In genomic region chr10:68370986-68371385, GRCm38 (mm10) we compare ENCODE assay signal across 23 mouse cellular contexts.
DNase-seq lines count a peak whose midpoint lies in the region; ATAC-seq and TF ChIP-seq lines count a peak whose summit lies in the region.
"Had no signal": no experiment of that assay in that cellular context is flagged by ENCODE, and none has a peak within 500 bp of the region (broad histone marks: within the 10 kb centered on the region; RNA-seq: fewer than 3 reads in every experiment).

No protein-coding gene starts in this region.

- H3K9me3 ChIP-seq in CH12.LX (replicated peaks; ENCODE audit: low read length) = peaks cover 22% of the 10 kb centered on the region
- no peaks in the 10 kb centered on the region for H3K9me3 ChIP-seq in intestine, postnatal 0 days (ENCODE audit: control insufficient read depth)
- H3K9me3 ChIP-seq: forebrain, embryonic 10.5 days; forebrain, embryonic 13.5 days had no signal

- no peak overlapping the region for H3K4me3 ChIP-seq in CH12.LX (replicated peaks in 1 of 3; ENCODE audit: low read depth in 2 of 3, low read length in 2 of 3, poor library complexity in 1 of 3)
- H3K4me3 ChIP-seq in intestine, postnatal 0 days (ENCODE audit: low read depth, low read length) = no peak overlapping the region
- H3K4me3 ChIP-seq: forebrain, embryonic 10.5 days; forebrain, embryonic 13.5 days had no signal

- TF ChIP-seq RAD21 in CH12.LX (IDR thresholded peaks at IDR 0.05; ENCODE audit: low read depth, low read length) = no peak

- peak overlapping the region; percentile 81; the same call in 1 of the 2 replicates for H3K4me2 ChIP-seq in CH12.LX (ENCODE audit: insufficient read depth, low read depth, poor library complexity, severe bottlenecking)
- no peak overlapping the region for H3K4me2 ChIP-seq in intestine, postnatal 0 days (replicated peaks; ENCODE audit: low read depth)
- H3K4me2 ChIP-seq: forebrain, embryonic 13.5 days; heart, embryonic 11.5 days; hindbrain, embryonic 14.5 days had no signal

- peak; percentile 65 for TF ChIP-seq EP300 in CH12.LX (IDR thresholded peaks at IDR 0.05; ENCODE audit: low read length)

- H3K36me3 ChIP-seq in CH12.LX (replicated peaks in 1 of 2; ENCODE audit: control insufficient read depth in 1 of 2, insufficient read depth in 1 of 2, low read length in 1 of 2) = peaks cover 0 to 2% of the 10 kb centered on the region in 2 experiments
- H3K36me3 ChIP-seq in intestine, postnatal 0 days (ENCODE audit: control insufficient read depth, insufficient read depth) = no peaks in the 10 kb centered on the region
- H3K36me3 ChIP-seq: forebrain, embryonic 10.5 days; G1E had no signal

- 87% methylated on average over 8 of the region's 8 CpGs for WGBS in intestine, postnatal 0 days

- H3K27ac ChIP-seq in CH12.LX (ENCODE audit: insufficient read depth, low read depth) = peak overlapping the region; percentile 65
- H3K27ac ChIP-seq in intestine, postnatal 0 days (ENCODE audit: low read depth, low read length) = no peak overlapping the region
- H3K27ac ChIP-seq: forebrain, embryonic 10.5 days; forebrain, embryonic 13.5 days; hindbrain, embryonic 14.5 days; hindbrain, postnatal 0 days had no signal

- peaks cover 19 to 39% of the 10 kb centered on the region in 2 experiments; a peak in 3 of 4 replicates for H3K4me1 ChIP-seq in CH12.LX (ENCODE audit: control insufficient read depth in 1 of 2, insufficient read depth in 2 of 2)
- no peaks in the 10 kb centered on the region for H3K4me1 ChIP-seq in intestine, postnatal 0 days (replicated peaks; ENCODE audit: control insufficient read depth, insufficient read depth, low read length)
- H3K4me1 ChIP-seq: forebrain, embryonic 10.5 days; forebrain, embryonic 13.5 days had no signal

- peak; percentile 2 for DNase-seq in spleen, adult 12 weeks (ENCODE audit: low spot score)
- DNase-seq in spleen, postnatal 4 days (ENCODE audit: low spot score in 2 of 2) = no peak
- DNase-seq in A20 (ENCODE audit: low read depth, low spot score) (peak; percentile 40), CH12.LX (ENCODE audit: extremely low read depth) (peak; percentile 62)
- no peak for DNase-seq in ovary, adult 18-20 months (ENCODE audit: low spot score)
- DNase-seq: adrenal gland, postnatal 10 days; adrenal gland, postnatal 36 days; cerebellum, adult 18-20 months; cerebellum, adult 9-10 months; cerebellum, postnatal 14 days; gastrocnemius, postnatal 10 days; gastrocnemius, postnatal 36 days; heart, postnatal 36 days had no signal

- no peak for TF ChIP-seq POLR2A in CH12.LX (IDR thresholded peaks at IDR 0.05; ENCODE audit: low read depth, low read length)

- in situ Hi-C loops in CH12.LX (cut with MboI; ENCODE audit: low pct_ligation_motif_present, low pct_unique_long_range_greater_than_20kb, low sequenced_read_pairs) = no loop called here

- H3K79me2 ChIP-seq in CH12.LX (replicated peaks; ENCODE audit: control insufficient read depth, extremely low read depth, insufficient read depth, poor library complexity, severe bottlenecking) = no peaks in the 10 kb centered on the region

- H3K27me3 ChIP-seq in CH12.LX (replicated peaks) = no peaks in the 10 kb centered on the region
- H3K27me3 ChIP-seq in intestine, postnatal 0 days (replicated peaks; ENCODE audit: control insufficient read depth, insufficient read depth, low read length) = no peaks in the 10 kb centered on the region
- H3K27me3 ChIP-seq: forebrain, embryonic 13.5 days; Patski had no signal

- no peak for TF ChIP-seq CTCF in CH12.LX (conservative IDR thresholded peaks at IDR 0.05 in 1 of 2, IDR thresholded peaks at IDR 0.05 in 1 of 2; ENCODE audit: low read depth in 2 of 2, low read length in 2 of 2)
- TF ChIP-seq CTCF in intestine, postnatal 0 days (IDR thresholded peaks at IDR 0.05; ENCODE audit: low read depth) = no peak

- 0 out of 2 replicates have a peak overlapping the region, but pooled peaks have one; percentile 17 for H3K9ac ChIP-seq in CH12.LX (ENCODE audit: insufficient read depth, low read depth)
- H3K9ac ChIP-seq in intestine, postnatal 0 days (ENCODE audit: low read depth, low read length) = no peak overlapping the region
- H3K9ac ChIP-seq: forebrain, embryonic 13.5 days; hindbrain, embryonic 14.5 days had no signal

- dilution Hi-C loops in CH12.LX (cut with MboI; ENCODE audit: extremely low pct_ligation_motif_present, extremely low pct_unique_long_range_greater_than_20kb, low sequenced_read_pairs) = no loop called here

- no peak for ATAC-seq in intestine, postnatal 0 days
- ATAC-seq: forebrain, embryonic 13.5 days; forebrain, embryonic 16.5 days; hindbrain, postnatal 0 days; inflammation-experienced regulatory T-cells, adult 6 months; Patski had no signal

TF ChIP-seq in CH12.LX, 34 proteins besides CTCF, POLR2A, EP300 and RAD21:
- TF ChIP-seq ETS1 (conservative IDR thresholded peaks at IDR 0.05; ENCODE audit: low read depth, low read length) (peak; percentile 21; the same call in 1 of the 2 replicates), BHLHE40 (IDR thresholded peaks at IDR 0.05; ENCODE audit: low read depth, low read length) (peak; percentile 28; the same call in 1 of the 2 replicates), PAX5 (IDR thresholded peaks at IDR 0.05; ENCODE audit: low read length) (no peak), MEF2A (IDR thresholded peaks at IDR 0.05; ENCODE audit: borderline replicate concordance, low read depth, low read length) (peak; percentile 19; the same call in 1 of the 2 replicates), KAT2A (IDR thresholded peaks at IDR 0.05; ENCODE audit: insufficient replicate concordance, low read length) (0 out of 2 replicates have a peak, but pooled peaks have one; percentile 24), IRF4 (IDR thresholded peaks at IDR 0.05; ENCODE audit: low read depth, low read length) (0 out of 2 replicates have a peak, but pooled peaks have one; percentile 22), TBP (conservative IDR thresholded peaks at IDR 0.05; ENCODE audit: low read depth, low read length) (no peak), POLR2AphosphoS2 (IDR thresholded peaks at IDR 0.05; ENCODE audit: low read depth, low read length) (no peak)

Comparison
In these comparisons a context has a peak if more than half of its experiments do, and no peak if none do; other contexts are left out.
1. DNase-seq: peak in spleen, adult 12 weeks (single experiment), A20 (single experiment) and CH12.LX (single experiment); none in spleen, postnatal 4 days (0 of 2) and ovary, adult 18-20 months (single experiment).